Mouse (Mus musculus) colon, adult 2 months (tissue): Measurements from ENCODE around the gene Scgn. TPM values are rescaled to one million over a fixed set of nuclear protein-coding genes. Genes with fewer than 3 reads are reported as not detected.

ENCODE experiments used
- polyA plus RNA-seq: library from polyadenylated mRNA; depleted of rRNA; stranded (reverse); fragments of >200 nt; gene quantifications from 2 replicates; pipeline ENCODE4 v1.2.3, GENCODE M21; 2012; rRNA removed

The Scgn gene
- 2.1 and 3.1 TPM in 2 replicates for polyA plus RNA-seq

DNA sequence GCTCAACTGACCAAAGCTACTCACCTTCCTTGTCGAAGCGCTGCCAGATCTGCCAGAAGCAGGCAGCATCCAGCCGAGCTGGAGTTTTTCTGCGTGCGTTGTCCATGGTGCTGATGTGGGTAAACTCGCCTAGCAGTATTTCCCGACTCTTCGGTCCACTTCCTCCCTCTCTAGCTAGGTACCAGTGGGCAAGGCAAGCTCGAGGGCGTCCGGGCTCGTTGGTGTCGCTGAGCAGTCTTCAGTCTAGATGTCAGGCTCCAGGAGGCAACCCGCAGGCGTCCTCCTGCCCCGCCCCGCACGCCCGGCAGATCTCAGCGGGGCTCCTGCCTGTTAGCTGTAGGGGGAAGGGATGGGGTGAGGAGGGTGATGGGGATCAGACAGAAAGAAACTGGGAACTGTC is at the start of gene Scgn:
TSS of gene Scgn (minus strand) at position 287 of the 400 bp plus-strand sequence.

DNA sequence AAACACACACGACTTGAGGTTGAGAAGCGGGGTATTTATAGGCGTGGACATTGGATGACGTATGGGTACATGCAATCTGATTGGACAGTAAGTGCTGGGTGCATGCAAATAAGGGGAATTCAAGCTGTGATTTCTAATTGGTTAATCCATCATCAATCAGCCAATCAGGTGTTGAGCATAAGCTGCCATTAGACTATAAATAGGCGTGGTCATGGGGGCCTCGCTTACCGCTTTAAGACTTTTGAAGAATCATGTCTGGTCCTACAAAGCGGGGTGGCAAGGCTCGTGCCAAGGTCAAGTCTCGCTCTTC is 56.8 kb downstream of the Scgn start, which contains the start of gene Hist1h2aa:
TSS of gene Hist1h2aa (plus strand) at position 252 of the 310 bp plus-strand sequence.

DNA sequence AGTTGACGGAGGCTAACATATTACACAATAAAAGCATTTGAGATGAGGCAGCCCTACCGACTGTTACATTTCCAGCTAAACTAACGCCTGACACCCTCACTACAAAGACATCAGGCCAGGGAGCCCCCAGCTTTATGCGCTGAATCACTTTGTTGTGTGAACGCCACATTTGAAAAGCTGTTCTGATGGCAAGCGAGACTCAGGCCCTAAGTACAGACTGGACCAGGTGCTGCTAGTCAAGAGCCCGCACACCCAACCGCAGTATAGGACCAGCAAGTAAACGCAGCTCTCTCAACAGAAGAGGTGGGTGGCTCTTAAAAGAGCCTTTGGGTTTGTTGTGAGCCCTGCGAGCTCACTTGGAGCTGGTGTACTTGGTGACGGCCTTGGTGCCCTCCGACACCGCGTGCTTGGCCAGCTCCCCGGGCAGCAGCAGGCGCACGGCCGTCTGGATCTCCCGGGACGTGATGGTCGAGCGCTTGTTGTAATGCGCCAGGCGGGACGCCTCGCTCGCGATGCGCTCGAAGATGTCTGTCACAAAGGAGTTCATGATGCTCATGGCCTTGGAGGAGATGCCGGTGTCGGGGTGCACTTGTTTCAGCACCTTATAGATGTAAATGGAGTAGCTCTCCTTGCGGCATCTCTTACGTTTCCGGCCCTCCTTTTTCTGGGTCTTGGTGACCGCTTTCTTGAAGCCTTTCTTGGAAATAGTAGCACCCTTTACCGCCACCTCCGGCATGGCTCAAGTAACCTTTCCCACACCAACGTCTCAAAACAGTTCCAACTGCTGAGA is 57.4 kb downstream of the Scgn start, which contains the start of gene Hist1h2ba:
TSS of gene Hist1h2ba (minus strand) at position 736 of the 790 bp plus-strand sequence.

DNA sequence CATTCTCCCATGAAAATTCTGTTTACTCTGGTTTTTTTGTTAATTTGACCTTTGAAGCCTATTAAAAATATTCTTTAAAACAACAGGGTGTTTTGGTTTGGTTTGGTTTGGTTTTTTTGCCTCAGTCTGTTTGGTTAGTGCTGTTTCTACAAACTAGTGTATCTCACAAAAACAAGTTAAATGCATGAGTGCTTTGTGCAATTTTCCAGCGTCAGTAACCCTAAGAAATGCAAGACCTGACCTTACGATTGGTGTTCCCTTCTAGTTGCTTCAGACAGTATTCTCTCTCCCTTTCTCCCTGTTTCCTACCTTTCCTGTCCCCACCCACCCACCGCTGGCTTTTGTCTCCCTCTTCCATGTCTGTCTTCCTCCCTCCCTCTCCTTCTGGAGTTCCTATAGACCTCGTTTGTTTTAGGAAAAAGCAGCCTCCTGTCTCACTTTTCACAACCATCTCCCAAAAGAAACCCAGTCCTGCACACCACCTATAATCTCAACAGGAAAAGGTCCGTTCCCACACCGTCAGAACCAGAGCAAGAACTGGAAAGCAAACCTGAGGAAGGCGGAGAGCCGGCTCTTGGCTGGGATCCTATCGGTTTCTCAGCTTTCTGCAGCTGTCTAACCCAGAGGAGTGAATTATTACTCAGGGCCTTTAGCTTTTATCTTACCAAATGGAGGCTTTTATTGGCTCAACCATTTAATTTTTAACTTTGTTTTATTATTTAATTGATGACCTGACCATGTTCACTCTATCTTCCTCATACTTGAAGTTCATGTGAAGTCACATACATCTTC is 76.4 kb downstream of the Scgn start, which contains the start of gene Slc17a4:
TSS of gene Slc17a4 (minus strand) at position 634 of the 792 bp plus-strand sequence.

Other genes with a start within 250 kb of the Scgn start
- gene Hist1h3c, start 245.6 kb downstream of the Scgn start, polyA plus RNA-seq: 23.6 and 30.3 TPM in 2 replicates
- gene Hist1h2bb, start 244.5 kb downstream of the Scgn start, polyA plus RNA-seq: 12.8 and 18.4 TPM in 2 replicates
- gene Hist1h2ab, start 240.1 kb downstream of the Scgn start, polyA plus RNA-seq: 23.5 and 25.9 TPM in 2 replicates
- gene Hist1h3b, start 238.9 kb downstream of the Scgn start, polyA plus RNA-seq: 26.4 and 32.0 TPM in 2 replicates
- gene Hist1h4b, start 234.2 kb downstream of the Scgn start, polyA plus RNA-seq: 20.0 and 20.8 TPM in 2 replicates
- gene Hist1h4a, start 230.0 kb downstream of the Scgn start, polyA plus RNA-seq: 15.5 and 15.9 TPM in 2 replicates
- 23.6 and 24.8 TPM in 2 replicates for gene Hist1h3a, start 228.8 kb downstream of the Scgn start, polyA plus RNA-seq
- gene Hist1h1a, start 227.5 kb downstream of the Scgn start, polyA plus RNA-seq: 1.1 and 1.4 TPM in 2 replicates
- 0.12 and 0.14 TPM in 2 replicates for gene Trim38, start 221.3 kb downstream of the Scgn start, polyA plus RNA-seq
- gene Slc17a2, start 184.2 kb downstream of the Scgn start, polyA plus RNA-seq: 0.36 and 0.59 TPM in 2 replicates
- not detected in 2 replicates for gene Slc17a3, start 151.8 kb downstream of the Scgn start, polyA plus RNA-seq
- gene Slc17a1, start 123.5 kb downstream of the Scgn start, polyA plus RNA-seq: not detected in 2 replicates
- gene Slc17a4, start 76.2 kb downstream of the Scgn start, polyA plus RNA-seq: 16.1 and 27.1 TPM in 2 replicates
- not detected in 2 replicates for gene Hist1h2ba, start 57.1 kb downstream of the Scgn start, polyA plus RNA-seq
- not detected in 2 replicates for gene Hist1h2aa, start 56.8 kb downstream of the Scgn start, polyA plus RNA-seq